Mouse (Mus musculus) testis, adult 2 months (tissue): ENCODE measurements around the gene Spin1. TPM values are rescaled to one million over a fixed set of nuclear protein-coding genes. Genes with fewer than 3 reads are reported as not detected.

ENCODE experiments used
- H3K27ac ChIP-seq: fragments of 200-500 bp; 2 replicates; pipeline ENCODE4 v1.5.1; 2012; ENCODE audit warnings: low read depth, low read length; ENCODE audit not compliant: control insufficient read depth, insufficient read depth
- H3K27me3 ChIP-seq: fragments of 200-500 bp; 2 replicates; pipeline ENCODE4 v1.6.1; 2012; ENCODE audit warnings: mild to moderate bottlenecking, low read length, moderate library complexity; ENCODE audit not compliant: control insufficient read depth, insufficient read depth
- H3K36me3 ChIP-seq: fragments of 200-500 bp; 2 replicates; pipeline ENCODE4 v1.6.1; 2012; ENCODE audit warnings: mild to moderate bottlenecking, low read length; ENCODE audit not compliant: control insufficient read depth, insufficient read depth
- H3K4me1 ChIP-seq: fragments of 200-500 bp; 2 replicates; pipeline ENCODE4 v1.6.1; 2012; ENCODE audit warnings: low read length; ENCODE audit not compliant: control insufficient read depth, insufficient read depth
- H3K4me3 ChIP-seq: fragments of 200-500 bp; 2 replicates; pipeline ENCODE4 v1.5.1; 2012; ENCODE audit warnings: low read depth, mild to moderate bottlenecking, low read length, moderate library complexity, mixed read lengths; ENCODE audit not compliant: control insufficient read depth
- CTCF ChIP-seq: fragments of 200-500 bp; IDR thresholded peaks from 2 replicates; pipeline ENCODE4 v1.5.1; 2012; ENCODE audit warnings: low read depth, mild to moderate bottlenecking, inconsistent platforms, low read length, moderate library complexity; ENCODE audit not compliant: control insufficient read depth, insufficient read depth, insufficient replicate concordance
- POLR2A ChIP-seq: fragments of 200-500 bp; IDR thresholded peaks from 2 replicates; pipeline ENCODE4 v1.6.1; 2012; ENCODE audit warnings: low read depth, mild to moderate bottlenecking, inconsistent platforms, low read length, moderate library complexity; ENCODE audit not compliant: control insufficient read depth
- polyA plus RNA-seq: library from polyadenylated mRNA; depleted of rRNA; stranded (reverse); fragments of >200 nt; gene quantifications from 2 replicates; pipeline ENCODE4 v1.2.3, GENCODE M21; 2012

The Spin1 gene
- polyA plus RNA-seq, 1 experiment: 12.1 TPM

DNA sequence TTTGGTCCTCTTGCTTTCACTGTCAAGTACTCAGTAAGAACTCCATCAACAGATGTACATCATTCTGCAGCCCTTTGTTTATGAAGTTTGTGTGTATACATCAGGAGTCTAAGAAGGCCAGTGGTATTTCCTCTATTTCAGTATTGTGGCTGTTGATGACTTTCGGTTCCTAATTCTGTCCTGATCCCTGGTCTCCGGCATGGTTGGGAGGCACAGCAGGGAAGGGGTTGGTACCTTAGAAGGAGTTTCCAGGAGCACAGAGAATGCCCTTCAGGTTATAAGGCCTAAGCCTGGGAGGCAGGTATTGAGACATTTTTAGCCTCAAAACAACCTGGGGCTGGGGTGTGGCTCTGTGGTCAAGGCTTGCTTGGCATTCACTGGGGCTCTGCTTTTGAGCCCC, 61.0 kb downstream of the Spin1 start:
- H3K4me1 ChIP-seq: peaks cover 2% of the 10 kb centered on the region; the same call in 1 of the 2 replicates
- H3K4me3 ChIP-seq: no peak overlapping the region
- no peaks in the 10 kb centered on the region for H3K36me3 ChIP-seq
- H3K27me3 ChIP-seq: no peaks in the 10 kb centered on the region
- TF ChIP-seq CTCF (no peak), POLR2A (no peak)
- H3K27ac ChIP-seq: no peak overlapping the region

DNA sequence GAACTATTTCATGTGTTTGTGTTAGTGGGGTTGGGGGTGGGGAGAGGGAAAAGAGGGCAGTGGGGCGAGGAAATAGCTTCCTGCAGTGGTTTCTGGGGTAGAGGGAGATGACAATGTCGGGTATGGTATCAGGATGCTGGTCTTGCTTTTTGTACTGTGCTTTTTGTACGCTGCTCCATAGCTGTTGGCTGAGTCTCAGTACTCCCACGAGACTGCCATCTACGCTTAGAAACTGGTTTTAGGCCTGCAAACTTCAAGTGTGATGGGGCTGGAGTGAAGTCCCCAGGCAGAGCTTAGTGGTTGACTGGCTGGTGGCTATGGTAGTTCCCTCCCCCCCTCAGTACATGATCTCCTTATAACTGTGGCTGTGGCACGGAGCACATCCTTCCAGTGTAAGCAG, 61.6 kb downstream of the Spin1 start:
- TF ChIP-seq CTCF: no peak
- no peak for TF ChIP-seq POLR2A
- Histone ChIP-seq H3K4me3 (no peak overlapping the region), H3K4me1 (peaks cover 2% of the 10 kb centered on the region; the same call in 1 of the 2 replicates), H3K27ac (no peak overlapping the region), H3K36me3 (no peaks in the 10 kb centered on the region), H3K27me3 (no peaks in the 10 kb centered on the region)

DNA sequence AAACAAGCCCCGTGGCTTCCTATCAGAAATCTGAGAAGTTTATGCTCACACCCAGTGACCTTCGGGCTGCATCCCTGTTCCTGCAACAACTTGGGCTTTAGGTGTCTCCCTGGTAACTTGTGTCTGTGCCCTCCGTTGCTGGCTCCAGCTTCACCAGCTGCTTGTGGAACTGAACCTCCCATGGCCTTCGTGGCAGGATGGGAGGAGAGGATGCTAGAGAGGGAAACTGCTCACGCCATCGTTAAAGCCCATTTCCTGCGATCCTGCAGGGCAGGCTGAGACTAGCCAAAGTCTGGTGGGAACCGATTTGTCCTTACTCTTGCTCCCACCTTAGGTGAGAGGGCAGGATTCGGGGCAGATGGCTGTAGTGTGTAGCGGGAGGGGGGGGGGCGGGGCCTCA, 66.0 kb downstream of the Spin1 start:
- H3K4me1 ChIP-seq: peaks cover 15% of the 10 kb centered on the region
- no peak overlapping the region for H3K4me3 ChIP-seq
- no peak overlapping the region for H3K27ac ChIP-seq
- H3K36me3 ChIP-seq: no peaks in the 10 kb centered on the region
- TF ChIP-seq POLR2A (no peak), CTCF (no peak)
- no peaks in the 10 kb centered on the region for H3K27me3 ChIP-seq

DNA sequence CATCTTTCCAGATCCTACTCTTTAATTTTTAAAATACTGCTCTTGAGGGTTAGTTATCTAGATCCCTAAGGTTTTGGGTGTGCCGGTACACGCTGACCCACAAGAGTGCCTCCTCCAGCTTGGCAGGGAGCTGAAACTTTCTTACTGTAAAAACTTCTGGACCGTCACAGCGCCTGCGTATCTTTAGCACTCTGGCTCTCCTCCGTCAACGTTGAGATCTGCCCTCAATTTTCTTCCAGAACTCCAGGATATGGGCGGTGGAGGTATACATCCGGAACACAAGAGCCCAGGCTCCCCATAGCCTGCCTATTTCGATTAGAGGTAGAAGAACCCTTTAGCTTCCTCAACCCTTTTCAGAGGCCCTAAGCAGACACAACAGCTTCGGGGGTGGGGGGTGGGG, 69.5 kb downstream of the Spin1 start:
- peaks cover 17% of the 10 kb centered on the region for H3K4me1 ChIP-seq
- TF ChIP-seq CTCF: no peak
- H3K4me3 ChIP-seq: no peak overlapping the region
- H3K27me3 ChIP-seq: no peaks in the 10 kb centered on the region
- H3K36me3 ChIP-seq: no peaks in the 10 kb centered on the region
- H3K27ac ChIP-seq: no peak overlapping the region

DNA sequence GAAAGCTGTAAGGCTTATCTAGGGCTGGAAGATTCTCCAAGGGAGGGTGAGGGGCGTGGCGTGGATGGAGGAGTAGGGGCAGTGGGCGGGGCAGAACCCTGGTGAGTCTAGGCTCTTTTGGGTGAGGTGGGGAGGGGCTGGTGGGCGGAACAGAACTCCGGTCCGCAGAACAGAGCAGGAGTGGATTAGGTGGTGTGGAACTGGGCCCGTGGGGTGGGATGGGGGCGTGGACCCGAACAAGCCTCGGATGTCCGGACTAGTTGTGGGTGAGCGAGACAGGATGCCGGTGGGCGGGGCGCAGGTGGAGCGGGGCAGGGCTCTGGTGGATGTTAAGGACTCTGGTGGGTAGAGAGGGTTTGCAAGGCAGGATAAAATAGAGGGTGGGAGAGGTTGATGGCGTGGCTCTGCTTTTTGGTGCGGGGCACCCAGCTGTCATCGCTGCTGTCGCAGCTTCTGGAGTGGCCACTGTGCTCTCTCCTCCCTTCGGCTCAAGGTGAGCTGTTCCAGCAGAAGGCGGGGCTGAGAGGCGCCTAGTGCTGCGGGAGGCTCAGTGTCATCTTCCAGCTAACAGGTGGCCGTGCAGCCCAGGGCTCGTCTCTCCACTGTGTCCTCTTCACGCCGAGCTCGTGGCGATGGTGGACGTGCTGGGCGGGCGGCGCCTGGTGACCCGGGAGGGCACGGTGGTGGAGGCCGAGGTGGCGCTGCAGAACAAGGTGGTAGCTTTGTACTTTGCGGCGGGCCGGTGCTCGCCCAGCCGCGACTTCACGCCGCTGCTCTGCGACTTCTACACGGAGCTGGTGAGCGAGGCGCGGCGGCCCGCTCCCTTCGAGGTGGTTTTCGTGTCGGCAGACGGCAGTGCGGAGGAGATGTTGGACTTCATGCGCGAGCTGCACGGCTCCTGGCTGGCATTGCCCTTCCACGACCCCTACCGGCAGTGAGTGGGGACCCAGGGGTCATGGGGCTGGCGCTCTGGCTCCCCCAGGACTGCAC, 70.3 kb downstream of the Spin1 start, which contains the start of gene Nxnl2:
Nxnl2 (plus strand) TSS at position 332 of the 990 bp plus-strand sequence.
- peak within 1 kb of the TSS; percentile 14; the same call in 1 of the 2 replicates for H3K27ac ChIP-seq

DNA sequence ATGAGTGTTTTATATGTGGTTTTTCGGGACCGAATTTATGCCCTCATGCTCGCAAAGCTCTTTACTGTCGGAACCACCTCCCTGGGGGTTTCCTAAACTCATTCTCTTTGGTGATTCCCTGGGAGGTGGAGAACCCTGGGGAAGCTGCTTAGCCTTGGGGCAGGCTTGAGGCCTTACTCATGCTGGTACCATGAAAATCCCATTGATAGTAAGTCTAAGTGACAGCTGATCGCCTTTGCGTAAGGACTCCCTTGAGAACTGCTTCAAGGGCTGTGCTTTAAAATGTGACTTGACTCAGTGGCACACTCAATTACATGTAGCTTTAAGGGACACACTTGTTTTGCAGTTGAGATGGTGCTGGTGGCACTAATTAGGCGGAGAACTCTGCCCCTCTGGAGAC, 71.9 kb downstream of the Spin1 start:
- Histone ChIP-seq H3K4me3 (no peak overlapping the region), H3K27me3 (no peaks in the 10 kb centered on the region), H3K27ac (no peak overlapping the region), H3K4me1 (peaks cover 17% of the 10 kb centered on the region), H3K36me3 (no peaks in the 10 kb centered on the region)
- no peak for TF ChIP-seq POLR2A
- no peak for TF ChIP-seq CTCF

More for the DNA sequence above, 70.3 kb downstream of the Spin1 start, which contains the start of gene Nxnl2:
- Histone ChIP-seq H3K4me3 (peak within 1 kb of the TSS; percentile 72), H3K27me3 (no peaks in the 10 kb centered on the region), H3K36me3 (no peaks in the 10 kb centered on the region), H3K4me1 (peaks cover 17% of the 10 kb centered on the region)
- peak; percentile 30; the same call in 1 of the 2 replicates for TF ChIP-seq CTCF
- TF ChIP-seq POLR2A: no peak

DNA sequence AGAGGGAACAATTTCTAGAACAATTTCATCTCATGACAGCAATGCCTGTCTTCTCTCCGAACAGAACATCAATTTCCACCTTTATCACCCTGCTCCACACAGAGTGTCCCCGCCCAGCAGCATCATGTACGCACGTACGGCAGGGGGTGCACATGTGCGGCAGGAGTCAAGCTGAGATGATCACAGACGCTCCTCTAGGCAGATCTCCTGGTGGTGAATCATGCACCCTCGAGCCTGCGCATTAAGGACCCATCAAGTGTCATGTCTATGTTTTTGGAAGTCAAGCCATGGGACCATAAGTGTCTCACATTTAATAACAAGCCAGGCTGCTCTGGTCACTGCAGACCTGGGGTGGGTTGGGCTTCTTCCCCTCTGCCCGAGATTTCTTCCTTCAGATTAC, 78.3 kb downstream of the Spin1 start:
- Histone ChIP-seq H3K4me1 (no peaks in the 10 kb centered on the region), H3K4me3 (no peak overlapping the region), H3K36me3 (no peaks in the 10 kb centered on the region), H3K27ac (no peak overlapping the region), H3K27me3 (no peaks in the 10 kb centered on the region)
- TF ChIP-seq CTCF (no peak), POLR2A (no peak)
